Mouse (Mus musculus) liver, embryonic 14.5 days (tissue): ENCODE data around the gene Rpl4.
A peak's percentile ranks its signal among the peaks of the same experiment; 100 is the strongest.

Source experiments
- CTCF ChIP-seq: IDR thresholded peaks from 2 replicates; pipeline ENCODE4 v1.5.1; 2016; ENCODE audit warnings: antibody characterized with exemption, low read depth, control low read depth
- EP300 ChIP-seq: IDR thresholded peaks from 2 replicates; pipeline ENCODE4 v1.6.1; 2016; ENCODE audit warnings: antibody characterized with exemption, low read depth

DNA sequence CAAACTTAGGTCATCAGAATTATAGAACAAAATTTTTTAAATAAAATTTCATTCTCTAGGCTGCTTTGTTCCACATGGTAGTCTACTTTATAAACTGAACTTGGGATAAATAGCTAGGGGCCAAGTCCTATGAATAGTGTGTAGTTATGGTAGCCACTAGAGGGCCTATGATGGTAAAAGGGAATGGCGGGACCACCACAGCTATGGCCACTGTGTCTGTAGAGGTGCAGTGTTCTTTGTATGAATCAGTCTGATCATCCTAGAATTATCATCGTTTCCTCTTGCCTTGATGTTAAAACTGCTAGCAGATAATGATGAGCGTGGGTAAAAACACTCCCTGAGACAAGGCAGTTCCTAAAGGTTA, 5.4 kb downstream of the Rpl4 start:
- TF ChIP-seq CTCF, result peak; percentile 8; the same call in 1 of the 2 replicates
- TF ChIP-seq EP300, result no peak
